Mouse (Mus musculus) left cerebral cortex, postnatal 4 days (tissue): Measurements from ENCODE around the gene Gm20388. TPM values are rescaled to one million over a fixed set of nuclear protein-coding genes. Genes with fewer than 3 reads are reported as not detected.
A peak's percentile ranks its signal among the peaks of the same experiment; 100 is the strongest.

Experiments
- DNase-seq: peaks from one replicate; pipeline ENCODE4 v3.0.0-alpha.2; 2022
- intact Hi-C: fragments of 180-260 bp; cut with DNase I; formaldehyde crosslinking; loops from one replicate; pipeline ENCODE4 v1.15.1; 2025
- total RNA-seq, 2 experiments: library from RNA; stranded (reverse); gene quantifications; 2 replicates each; pipeline ENCODE4 v1.2.3; 2021

Gene Gm20388
- total RNA-seq, 2 experiments from 2014 or later = 6.5 to 12.8 TPM

GRCm38 (mm10) chr8:120488636-120489131 is 578.0 kb downstream of the Gm20388 start:
- intact Hi-C loops = no loop called here
- peak; percentile 50 for DNase-seq

- no peak for DNase-seq
- intact Hi-C loops = no loop called here
Observed at GRCm38 (mm10) chr8:120489142-120489754, 578.6 kb downstream of the Gm20388 start.

GRCm38 (mm10) chr8:120489771-120490281 is 579.2 kb downstream of the Gm20388 start:
- intact Hi-C loops = no loop called here
- peak; percentile 43 for DNase-seq

DNA sequence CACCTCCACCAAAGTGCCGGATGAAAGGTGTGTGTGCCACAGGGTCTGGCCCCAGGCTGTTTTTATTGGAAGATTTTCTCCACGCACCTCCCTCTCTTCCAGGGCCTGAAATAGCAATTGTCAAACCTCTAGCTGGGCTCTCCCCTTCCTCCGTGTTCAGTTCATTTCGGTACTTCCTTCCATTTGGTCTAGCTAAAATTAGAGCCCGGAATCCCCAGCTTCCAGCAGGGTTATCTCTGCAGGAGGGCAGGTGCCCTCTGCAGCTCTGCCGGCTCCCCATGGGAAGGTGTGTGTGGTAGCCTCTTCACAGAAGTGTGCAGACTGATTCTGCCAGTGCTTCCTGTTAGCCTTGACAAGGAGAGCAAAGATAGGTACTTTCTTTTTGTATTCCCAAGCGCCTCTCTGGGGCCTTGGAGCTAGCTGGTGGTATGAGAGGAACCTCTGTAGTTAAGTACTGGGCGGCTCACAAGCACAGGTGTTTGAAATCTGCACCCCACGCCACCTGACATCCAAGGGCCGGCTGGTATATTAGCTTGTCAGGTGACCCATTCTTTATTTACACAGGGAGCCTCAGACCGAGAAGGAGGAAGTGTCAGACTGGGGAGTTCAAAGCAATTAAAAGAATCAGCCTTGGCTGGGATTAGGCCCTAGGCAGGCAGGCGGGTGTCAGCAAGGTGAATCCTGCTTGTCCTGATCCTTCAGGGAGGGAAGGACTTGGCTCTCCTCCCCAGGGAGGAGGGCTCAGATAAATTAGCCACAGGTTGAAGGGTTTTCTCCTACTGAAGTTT is 579.9 kb downstream of the Gm20388 start:
- intact Hi-C loops = no loop called here
- no peak for DNase-seq

GRCm38 (mm10) chr8:120491166-120491793 is 580.6 kb downstream of the Gm20388 start:
- intact Hi-C loops = no loop called here
- no peak for DNase-seq

- intact Hi-C loops = no loop called here
Observed at GRCm38 (mm10) chr8:120492193-120492880, 581.7 kb downstream of the Gm20388 start.

DNA sequence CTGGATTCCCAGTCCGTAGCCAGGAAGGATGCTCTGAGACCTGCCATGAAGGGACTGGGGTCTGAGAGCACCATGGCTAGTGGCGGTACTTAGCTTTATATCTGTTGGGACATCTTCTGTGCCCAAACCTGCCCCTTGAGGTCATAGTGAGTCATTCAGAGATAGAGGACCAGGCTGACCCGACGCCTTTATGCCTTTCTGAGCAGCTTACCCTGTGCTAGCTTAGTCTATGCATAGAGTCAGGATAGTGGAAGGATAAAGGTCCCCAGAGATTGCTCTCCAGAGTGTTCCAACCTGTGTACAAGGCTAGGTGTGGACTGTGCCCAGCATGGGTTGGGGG is 582.2 kb downstream of the Gm20388 start:
- intact Hi-C loops = no loop called here
- no peak for DNase-seq

More at GRCm38 (mm10) chr8:120492193-120492880, 581.7 kb downstream of the Gm20388 start:
- DNase-seq = no peak

GRCm38 (mm10) chr8:120493508-120494464 is 583.1 kb downstream of the Gm20388 start:
- intact Hi-C loops = no loop called here
- DNase-seq = no peak

DNA sequence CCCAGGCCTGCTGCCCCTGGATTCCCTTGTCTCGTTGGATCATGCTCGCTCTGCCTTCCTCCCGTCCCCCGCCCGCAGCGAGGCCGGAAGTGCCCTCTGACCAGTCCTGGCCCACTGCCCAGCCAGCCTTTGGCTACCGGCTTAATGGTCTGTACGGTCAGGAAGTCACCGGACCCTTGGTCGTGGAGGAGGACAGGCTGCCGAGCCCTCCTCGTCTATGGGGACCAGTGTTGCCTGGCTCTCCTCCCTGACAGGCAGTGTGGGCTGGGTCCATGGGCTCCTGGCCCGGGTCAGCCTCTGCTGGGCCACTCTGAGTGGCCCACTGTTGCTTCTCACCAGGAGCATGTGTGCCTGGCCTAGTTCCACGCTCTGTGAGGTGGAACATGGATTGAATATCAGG is 584.3 kb downstream of the Gm20388 start:
- intact Hi-C loops = no loop called here
- peak; percentile 77 for DNase-seq

DNA sequence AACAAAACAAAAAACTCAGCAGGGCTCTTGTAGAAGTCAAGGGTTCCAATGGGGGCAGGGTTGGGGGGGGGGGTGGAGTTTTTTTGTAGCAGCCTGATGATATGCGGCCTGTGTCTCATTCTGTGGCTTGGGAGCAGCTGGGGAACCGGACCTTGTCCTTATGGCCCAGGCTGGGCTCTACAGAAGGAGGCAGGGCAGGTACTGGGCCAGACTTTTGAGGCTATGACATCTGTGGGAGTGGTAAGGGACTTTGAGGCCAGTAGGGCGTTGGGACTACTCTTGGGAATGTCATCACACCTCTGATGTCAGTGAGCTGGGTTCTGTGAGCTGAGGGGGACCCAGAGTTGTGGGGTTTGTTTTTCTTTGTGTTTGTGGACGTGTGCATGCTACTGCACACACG is 584.8 kb downstream of the Gm20388 start:
- intact Hi-C loops = no loop called here
- no peak for DNase-seq

DNA sequence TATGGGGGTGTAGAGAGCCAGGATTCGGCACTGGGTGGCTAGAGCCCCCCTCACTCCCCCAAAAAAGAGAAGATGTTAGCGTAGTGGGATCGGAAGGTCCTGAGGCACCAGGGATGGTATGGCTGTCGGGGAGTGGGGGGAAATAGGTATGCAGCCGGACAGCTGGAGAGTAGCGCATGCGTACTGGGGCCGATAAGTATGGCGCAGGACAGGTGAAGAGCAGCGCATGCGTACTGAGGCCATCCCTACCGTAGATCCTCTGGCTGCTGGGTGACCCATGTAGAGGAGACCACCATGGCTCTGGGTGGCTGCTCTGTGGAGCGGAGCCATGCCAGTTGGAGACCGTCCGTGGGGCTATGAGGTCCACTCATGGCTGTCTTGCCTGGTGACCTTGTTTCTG is 585.8 kb downstream of the Gm20388 start:
- DNase-seq = no peak
- intact Hi-C loops = no loop called here

GRCm38 (mm10) chr8:120497503-120497946 is 586.9 kb downstream of the Gm20388 start:
- DNase-seq = no peak
- intact Hi-C loops = no loop called here

GRCm38 (mm10) chr8:120498349-120498831 is 587.7 kb downstream of the Gm20388 start:
- no peak for DNase-seq
- intact Hi-C loops = no loop called here

- intact Hi-C loops = no loop called here
- DNase-seq = peak; percentile 51
Observed at GRCm38 (mm10) chr8:120498926-120499605, 588.4 kb downstream of the Gm20388 start.

- peak; percentile 45 for DNase-seq
- intact Hi-C loops = no loop called here
Observed at GRCm38 (mm10) chr8:120500701-120501261, 590.1 kb downstream of the Gm20388 start.

DNA sequence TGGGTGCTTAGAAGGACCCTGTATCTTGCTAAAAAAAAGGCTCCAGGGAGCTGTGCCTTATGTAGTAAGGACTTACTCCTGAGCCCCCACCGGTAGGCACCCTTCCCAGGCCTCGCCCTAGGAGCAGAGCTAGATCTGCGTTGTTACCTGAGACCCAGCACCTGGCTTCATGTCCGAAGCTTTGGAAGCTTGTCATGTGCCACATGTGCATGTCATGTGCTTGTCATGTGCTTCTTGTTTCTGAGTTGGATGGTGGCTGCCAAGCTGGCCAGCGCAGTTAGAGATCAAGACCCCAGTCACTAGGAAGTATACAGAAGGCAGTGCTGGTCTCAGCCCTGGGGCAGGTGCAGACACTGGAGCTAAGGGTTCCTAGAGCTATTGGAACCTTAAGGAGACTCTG is 590.8 kb downstream of the Gm20388 start:
- no peak for DNase-seq
- intact Hi-C loops = no loop called here

DNA sequence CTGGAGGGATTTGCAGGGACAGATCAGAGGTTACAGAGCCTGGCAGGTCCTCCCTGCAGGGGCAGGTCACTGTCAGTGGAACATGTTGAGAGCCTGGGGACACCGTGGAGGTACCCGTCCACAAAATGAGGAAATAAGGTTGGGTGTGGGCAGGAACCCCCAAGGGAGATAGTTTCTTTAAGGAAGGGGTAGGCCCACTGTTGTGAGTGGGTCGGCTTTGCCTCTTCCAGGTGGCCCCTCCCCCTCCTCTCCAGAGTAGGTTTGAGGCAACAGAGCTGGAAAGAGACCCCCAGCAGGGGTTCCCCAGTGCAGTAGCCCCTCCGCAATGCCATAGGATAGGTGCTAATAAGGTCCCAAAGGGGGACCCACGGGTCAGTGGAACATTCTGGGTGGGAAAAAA is 591.8 kb downstream of the Gm20388 start:
- DNase-seq = no peak

DNA sequence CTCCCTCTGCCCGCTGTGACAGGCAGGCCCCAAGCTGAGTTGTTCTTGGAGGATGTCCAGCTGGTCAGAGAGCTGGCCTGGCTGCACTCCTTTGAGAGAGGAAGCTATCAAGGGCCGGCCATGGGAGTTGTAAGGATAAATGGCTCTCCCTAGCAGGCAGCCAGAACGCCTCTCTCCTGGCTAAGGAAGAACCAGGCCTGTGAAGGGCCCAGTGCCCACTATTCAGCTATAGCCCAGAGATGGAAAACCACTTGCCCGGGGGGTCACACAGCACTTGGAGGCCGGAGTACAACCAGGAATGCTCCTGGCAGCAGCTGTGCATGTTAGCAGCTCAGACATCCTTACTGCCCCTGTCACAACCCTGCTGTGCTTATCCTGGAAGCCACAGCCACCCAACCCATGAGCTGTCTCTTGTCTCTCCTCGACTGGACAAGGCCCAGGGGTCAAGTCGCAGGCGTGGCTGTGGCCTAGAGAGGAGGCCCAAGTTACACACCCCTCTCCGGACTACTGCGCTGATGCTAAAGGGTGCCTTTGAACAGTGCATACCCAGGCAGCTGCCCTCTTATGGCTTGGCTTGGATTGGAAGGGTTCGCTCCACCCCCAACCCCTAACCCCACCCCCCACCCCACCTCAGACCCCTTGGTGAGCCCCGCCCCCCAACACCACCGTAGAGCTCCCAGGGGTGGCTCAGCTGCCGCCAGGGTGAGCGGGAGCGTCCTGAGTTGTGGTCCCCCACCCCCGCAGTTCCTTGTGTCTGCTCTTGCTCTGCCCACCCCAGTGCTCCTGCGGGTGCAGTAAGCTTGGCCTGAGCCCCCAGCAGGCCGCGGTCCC is 593.8 kb downstream of the Gm20388 start:
- DNase-seq = peak; percentile 58
- intact Hi-C loops = no loop called here

More for the DNA sequence above, 591.8 kb downstream of the Gm20388 start:
- intact Hi-C loops = no loop called here
